Mouse (Mus musculus) CD4-positive naive resting alpha-beta T cell, adult 57 days (primary cell): ENCODE results near the gene Lrrc8a. TPM values are rescaled to one million over a fixed set of nuclear protein-coding genes. Genes with fewer than 3 reads are reported as not detected.

Experiments used
- total RNA-seq: library from RNA; stranded (reverse); gene quantifications from one replicate; pipeline ENCODE4 v1.2.4, GENCODE M21; 2023

The Lrrc8a gene
- total RNA-seq: 68.0 TPM

GRCm38 (mm10) chr2:30237199-30237880 is at the start of gene Lrrc8a:
Gene Lrrc8a, plus strand, starts transcription at chr2:30237715.

GRCm38 (mm10) chr2:30205629-30206357 is 31.7 kb upstream of the Lrrc8a start, which contains the start of gene Kyat1:
Gene Kyat1, minus strand, starts transcription at chr2:30205847.

GRCm38 (mm10) chr2:30240267-30240666 is 2.8 kb downstream of the Lrrc8a start, which contains the start of gene Gm28035:
Gene Gm28035, plus strand, starts transcription at chr2:30240567.

GRCm38 (mm10) chr2:30265767-30266253 is 28.3 kb downstream of the Lrrc8a start, which contains the start of gene Phyhd1:
Gene Phyhd1, plus strand, starts transcription at chr2:30266203.

GRCm38 (mm10) chr2:30280743-30281142 is 43.2 kb downstream of the Lrrc8a start, which contains the start of gene Gm28038:
Gene Gm28038, plus strand, starts transcription at chr2:30281043.

GRCm38 (mm10) chr2:30286192-30287026 is 48.9 kb downstream of the Lrrc8a start, which contains the start of the genes Dolk and Nup188:
Gene Dolk, minus strand, starts transcription at chr2:30286334.
Gene Nup188, plus strand, starts transcription at chr2:30286397.

Other genes with a start within 250 kb of the Lrrc8a start
- gene Wdr34, start 188.8 kb upstream of the Lrrc8a start, total RNA-seq: 0.33 TPM
- 229 TPM for gene Set, start 180.3 kb upstream of the Lrrc8a start, total RNA-seq
- gene Pkn3, start 160.0 kb upstream of the Lrrc8a start, total RNA-seq: 1.5 TPM
- gene Zdhhc12, start 144.1 kb upstream of the Lrrc8a start, total RNA-seq: 15.4 TPM
- gene Zer1, start 113.1 kb upstream of the Lrrc8a start, total RNA-seq: 81.1 TPM
- gene Tbc1d13, start 104.0 kb upstream of the Lrrc8a start, total RNA-seq: 34.4 TPM
- gene Endog, start 66.2 kb upstream of the Lrrc8a start, total RNA-seq: 17.1 TPM
- gene Spout1, start 59.3 kb upstream of the Lrrc8a start, total RNA-seq: 18.8 TPM
- gene Kyat1, start 31.9 kb upstream of the Lrrc8a start, total RNA-seq: 12.3 TPM
- gene Gm28035, start 2.9 kb downstream of the Lrrc8a start, total RNA-seq: 7.8 TPM
- 16.5 TPM for gene Phyhd1, start 28.5 kb downstream of the Lrrc8a start, total RNA-seq
- gene Gm28038, start 43.3 kb downstream of the Lrrc8a start, total RNA-seq: not detected
- gene Dolk, start 48.6 kb downstream of the Lrrc8a start, total RNA-seq: 11.0 TPM
- 55.5 TPM for gene Nup188, start 48.7 kb downstream of the Lrrc8a start, total RNA-seq
- gene Sh3glb2, start 121.6 kb downstream of the Lrrc8a start, total RNA-seq: 90.2 TPM
- gene Miga2, start 126.5 kb downstream of the Lrrc8a start, total RNA-seq: 20.2 TPM
- 21.2 TPM for gene Dolpp1, start 154.5 kb downstream of the Lrrc8a start, total RNA-seq
- gene Crat, start 178.1 kb downstream of the Lrrc8a start, total RNA-seq: 8.7 TPM
- gene Ptpa, start 178.3 kb downstream of the Lrrc8a start, total RNA-seq: 89.9 TPM
- 0.27 TPM for gene Ier5l, start 236.5 kb downstream of the Lrrc8a start, total RNA-seq